Mouse (Mus musculus) liver, embryonic 11.5 days (tissue): ENCODE measurements around the gene Cdkn2aipnl. TPM values are rescaled to one million over a fixed set of nuclear protein-coding genes. Genes with fewer than 3 reads are reported as not detected.

Source experiments
- ATAC-seq: fragments of 200-750 bp; cut with Nextera tagmentation; replicated peaks from 2 replicates; pipeline ENCODE4 v1.8.0; 2017; ENCODE audit warnings: moderate number of reproducible peaks, mild to moderate bottlenecking, moderate TSS enrichment, moderate library complexity; ENCODE audit not compliant: low FRiP score
- DNase-seq: peaks from one replicate; pipeline ENCODE4 v3.0.0-alpha.2; 2017; ENCODE audit warnings: low spot score
- H3K27ac ChIP-seq: fragments of 300-500 bp; sonication (generic); 2 replicates; pipeline ENCODE4 v1.5.1; 2014; ENCODE audit warnings: mild to moderate bottlenecking, low read depth, low read length, control low read depth
- H3K27me3 ChIP-seq: fragments of 300-500 bp; sonication (generic); replicated peaks from 2 replicates; pipeline ENCODE4 v1.6.1; 2014; ENCODE audit warnings: low read length, mixed read lengths; ENCODE audit not compliant: control insufficient read depth, insufficient read depth
- H3K36me3 ChIP-seq: fragments of 300-500 bp; sonication (generic); 2 replicates; pipeline ENCODE4 v1.6.1; 2014; ENCODE audit warnings: mild to moderate bottlenecking, low read length, moderate library complexity, mixed read lengths; ENCODE audit not compliant: control insufficient read depth, insufficient read depth
- H3K4me1 ChIP-seq: fragments of 300-500 bp; sonication (generic); replicated peaks from 2 replicates; pipeline ENCODE4 v1.6.1; 2014; ENCODE audit warnings: low read length, mixed read lengths; ENCODE audit not compliant: control insufficient read depth, insufficient read depth
- H3K4me2 ChIP-seq: fragments of 300-500 bp; sonication (generic); 2 replicates; pipeline ENCODE4 v1.6.1; 2014; ENCODE audit warnings: mild to moderate bottlenecking, control low read depth, moderate library complexity
- H3K4me3 ChIP-seq: fragments of 300-500 bp; sonication (generic); 2 replicates; pipeline ENCODE4 v1.5.1; 2014; ENCODE audit warnings: low read depth, low read length, control low read depth
- H3K9ac ChIP-seq: fragments of 300-500 bp; sonication (generic); 2 replicates; pipeline ENCODE4 v1.6.1; 2014; ENCODE audit warnings: low read depth, low read length, control low read depth
- H3K9me3 ChIP-seq: fragments of 300-500 bp; sonication (generic); 2 replicates; pipeline ENCODE4 v1.6.1; 2016; ENCODE audit warnings: low read length, inconsistent platforms, mixed read lengths; ENCODE audit not compliant: control insufficient read depth
- WGBS: fragments of 180-500 bp; shearing (Covaris S2); extraction: QIAGEN DNeasy Blood & Tissue Kit; methylation state at CpG from one replicate; pipeline ENCODE4 v1.1.7; 2014; 5-methylcytosine and 5-hydroxymethylcytosine counted together
- polyA plus RNA-seq: library from polyadenylated mRNA; unstranded; fragments of >200 nt; fragmentation: Nextera tagmentation; extraction: Ambion mirVana; gene quantifications from 2 replicates; pipeline ENCODE4 v1.2.1, GENCODE M21; 2014

Cdkn2aipnl gene
- polyA plus RNA-seq, 1 experiment from 2014 or later: 114 TPM

DNA sequence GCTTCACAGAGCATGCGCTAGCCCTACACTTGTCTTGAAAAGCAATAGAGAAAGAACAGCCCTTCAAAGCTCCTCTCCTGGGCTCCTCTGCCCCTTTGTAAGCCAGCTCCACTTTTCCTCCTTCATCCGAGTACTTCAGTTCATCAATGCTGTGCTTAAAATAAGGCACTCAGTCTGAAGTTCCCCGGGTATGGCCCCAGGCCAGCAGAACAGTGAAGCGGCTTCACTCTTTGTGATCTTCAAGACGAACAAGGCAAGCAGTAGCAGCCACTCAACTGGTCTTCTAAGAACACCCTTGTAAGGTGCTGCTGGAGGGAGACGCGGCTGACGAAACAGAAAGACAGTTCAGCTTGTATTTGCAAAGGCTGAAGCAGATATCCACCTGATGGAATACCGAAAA, 11.3 kb upstream of the Cdkn2aipnl start:
- H3K9ac ChIP-seq: no peak overlapping the region
- H3K27ac ChIP-seq: no peak overlapping the region
- no peak for ATAC-seq
- H3K36me3 ChIP-seq: no peaks in the 10 kb centered on the region
- no peak overlapping the region for H3K4me2 ChIP-seq
- no peaks in the 10 kb centered on the region for H3K4me1 ChIP-seq
- WGBS: 81% methylated on average over 9 of the region's 9 CpGs
- H3K4me3 ChIP-seq: no peak overlapping the region
- H3K9me3 ChIP-seq: no peaks in the 10 kb centered on the region; the same call in 1 of the 2 replicates
- DNase-seq: no peak
- no peaks in the 10 kb centered on the region for H3K27me3 ChIP-seq

DNA sequence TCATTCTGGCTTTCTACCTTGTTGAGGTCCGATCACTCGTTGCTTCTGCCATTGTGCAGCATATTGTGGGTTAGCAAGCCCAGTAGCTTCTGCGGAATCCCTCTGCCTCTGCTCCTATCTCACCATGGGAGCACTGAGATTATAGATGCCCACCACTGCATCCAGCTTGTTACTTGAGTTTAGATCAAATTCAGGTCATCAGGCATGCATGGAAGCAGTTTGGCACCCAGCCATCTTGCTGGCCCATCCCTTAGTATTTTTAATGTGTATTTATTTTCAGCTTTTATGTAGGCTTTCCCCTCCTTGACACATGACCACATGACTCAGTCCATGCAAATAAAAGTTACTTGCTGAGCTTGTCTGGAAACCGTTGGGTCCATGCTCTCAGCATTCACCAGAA, 9.7 kb upstream of the Cdkn2aipnl start:
- no peak overlapping the region for H3K9ac ChIP-seq
- no peak for ATAC-seq
- no peak overlapping the region for H3K4me3 ChIP-seq
- no peaks in the 10 kb centered on the region for H3K27me3 ChIP-seq
- no peaks in the 10 kb centered on the region; the same call in 1 of the 2 replicates for H3K9me3 ChIP-seq
- no peak overlapping the region for H3K4me2 ChIP-seq
- H3K27ac ChIP-seq: no peak overlapping the region
- WGBS: 82% methylated on average over 4 of the region's 4 CpGs
- DNase-seq: no peak
- no peaks in the 10 kb centered on the region for H3K4me1 ChIP-seq
- no peaks in the 10 kb centered on the region for H3K36me3 ChIP-seq

GRCm38 (mm10) chr11:51959511-51959910, 8.0 kb upstream of the Cdkn2aipnl start:
- no peak for ATAC-seq
- 72% methylated on average over 5 of the region's 5 CpGs for WGBS
- Histone ChIP-seq H3K9me3 (no peaks in the 10 kb centered on the region; the same call in 1 of the 2 replicates), H3K4me3 (no peak overlapping the region), H3K9ac (no peak overlapping the region), H3K4me1 (no peaks in the 10 kb centered on the region), H3K4me2 (no peak overlapping the region), H3K27ac (no peak overlapping the region), H3K27me3 (no peaks in the 10 kb centered on the region), H3K36me3 (no peaks in the 10 kb centered on the region)
- no peak for DNase-seq

GRCm38 (mm10) chr11:51960061-51960460, 7.4 kb upstream of the Cdkn2aipnl start:
- Histone ChIP-seq H3K4me2 (no peak overlapping the region), H3K4me3 (no peak overlapping the region), H3K27ac (no peak overlapping the region), H3K4me1 (no peaks in the 10 kb centered on the region), H3K9ac (no peak overlapping the region), H3K27me3 (no peaks in the 10 kb centered on the region), H3K9me3 (no peaks in the 10 kb centered on the region), H3K36me3 (no peaks in the 10 kb centered on the region)
- no peak for ATAC-seq
- 74% methylated on average over 4 of the region's 4 CpGs for WGBS
- DNase-seq: no peak

DNA sequence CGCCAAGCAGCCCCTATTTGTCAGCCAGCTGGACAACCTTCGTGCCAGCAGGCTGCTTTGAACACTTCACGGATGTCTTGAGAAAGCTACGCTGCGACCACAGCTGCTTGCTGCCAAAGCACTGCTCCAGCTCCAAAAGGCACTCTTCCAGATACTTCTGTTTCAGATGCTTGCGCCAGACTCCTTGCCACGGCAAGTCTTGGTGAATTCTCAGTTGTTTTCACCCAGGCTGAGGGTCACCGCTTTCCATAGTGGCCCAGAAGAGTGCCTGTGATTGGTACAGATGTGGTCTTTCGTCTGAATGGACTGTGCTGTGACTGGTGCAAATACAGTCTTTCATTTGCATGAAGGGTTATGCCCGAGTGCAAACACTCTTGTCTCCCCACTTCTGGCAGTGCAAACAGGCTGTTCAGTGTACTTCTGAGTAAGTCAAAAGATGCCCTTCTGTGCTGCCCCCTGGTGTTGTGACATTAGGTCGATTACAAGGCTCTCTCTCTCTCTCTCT, 6.4 kb upstream of the Cdkn2aipnl start:
- no peak for ATAC-seq
- H3K27ac ChIP-seq: no peak overlapping the region
- no peak overlapping the region for H3K9ac ChIP-seq
- H3K27me3 ChIP-seq: no peaks in the 10 kb centered on the region
- H3K9me3 ChIP-seq: no peaks in the 10 kb centered on the region
- 65% methylated on average over 11 of the region's 11 CpGs for WGBS
- H3K4me2 ChIP-seq: no peak overlapping the region
- H3K4me1 ChIP-seq: no peaks in the 10 kb centered on the region
- DNase-seq: no peak
- H3K36me3 ChIP-seq: no peaks in the 10 kb centered on the region
- no peak overlapping the region for H3K4me3 ChIP-seq

- no peak for ATAC-seq
- Histone ChIP-seq H3K4me1 (no peaks in the 10 kb centered on the region), H3K9me3 (no peaks in the 10 kb centered on the region), H3K4me2 (no peak overlapping the region), H3K4me3 (no peak overlapping the region), H3K27me3 (no peaks in the 10 kb centered on the region), H3K9ac (no peak overlapping the region), H3K27ac (no peak overlapping the region), H3K36me3 (no peaks in the 10 kb centered on the region)
- WGBS: 73% methylated on average over 8 of the region's 8 CpGs
- no peak for DNase-seq
Observed at GRCm38 (mm10) chr11:51961761-51962160, 5.7 kb upstream of the Cdkn2aipnl start.

GRCm38 (mm10) chr11:51962277-51962676, 5.2 kb upstream of the Cdkn2aipnl start:
- Histone ChIP-seq H3K4me3 (no peak overlapping the region), H3K4me2 (no peak overlapping the region), H3K9me3 (no peaks in the 10 kb centered on the region), H3K4me1 (no peaks in the 10 kb centered on the region), H3K36me3 (no peaks in the 10 kb centered on the region), H3K27ac (no peak overlapping the region), H3K9ac (no peak overlapping the region), H3K27me3 (no peaks in the 10 kb centered on the region)
- 85% methylated on average over 7 of the region's 7 CpGs for WGBS
- ATAC-seq (no peak), DNase-seq (no peak)

DNA sequence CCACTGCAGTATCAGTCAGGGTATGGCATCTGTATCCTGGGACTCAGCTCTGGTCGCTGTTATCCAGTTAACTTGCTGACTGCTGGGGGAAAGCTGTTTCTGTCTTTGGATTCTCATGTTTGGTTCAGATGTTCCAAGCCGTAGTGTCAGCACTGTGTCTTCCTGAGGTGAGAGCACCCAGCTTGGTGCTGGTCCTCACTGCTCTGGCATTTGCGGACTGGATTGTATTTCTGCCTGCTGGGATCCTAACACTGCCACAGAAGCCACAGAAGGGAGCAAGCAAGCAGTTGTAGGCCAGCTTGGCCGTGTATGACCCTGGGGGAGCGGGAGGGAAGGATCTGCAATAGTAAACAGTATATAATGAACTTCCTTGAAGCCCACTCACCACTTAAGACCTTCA, 810 bp upstream of the Cdkn2aipnl start:
- no peaks in the 10 kb centered on the region for H3K27me3 ChIP-seq
- no peak overlapping the region for H3K4me2 ChIP-seq
- H3K36me3 ChIP-seq: peaks cover 14% of the 10 kb centered on the region
- H3K4me1 ChIP-seq: peaks cover 7% of the 10 kb centered on the region
- no peak overlapping the region for H3K27ac ChIP-seq
- H3K4me3 ChIP-seq: no peak overlapping the region
- DNase-seq (no peak), ATAC-seq (no peak)
- no peaks in the 10 kb centered on the region for H3K9me3 ChIP-seq
- no peak overlapping the region for H3K9ac ChIP-seq
- 74% methylated on average over 5 of the region's 5 CpGs for WGBS

- Histone ChIP-seq H3K27me3 (no peaks in the 10 kb centered on the region), H3K4me1 (peaks cover 7% of the 10 kb centered on the region), H3K27ac (no peak overlapping the region), H3K36me3 (peaks cover 26% of the 10 kb centered on the region), H3K4me2 (peak overlapping the region; percentile 71), H3K4me3 (peak overlapping the region; percentile 80; the same call in 1 of the 2 replicates), H3K9ac (peak overlapping the region; percentile 16; the same call in 1 of the 2 replicates), H3K9me3 (no peaks in the 10 kb centered on the region)
- DNase-seq (no peak), ATAC-seq (no peak)
- 83% methylated on average over 9 of the region's 9 CpGs for WGBS
Observed at GRCm38 (mm10) chr11:51968896-51969295, 1.4 kb downstream of the Cdkn2aipnl start.
